Mouse (Mus musculus) liver, postnatal 0 days (tissue): ENCODE data around the gene Sbk3.

Experiments
- CTCF ChIP-seq: sonication (generic); IDR thresholded peaks from 2 replicates; pipeline ENCODE4 v1.5.1; 2016; ENCODE audit warnings: antibody characterized with exemption, low read depth
- EP300 ChIP-seq: IDR thresholded peaks from 2 replicates; pipeline ENCODE4 v1.6.1; 2016; ENCODE audit warnings: antibody characterized with exemption, low read depth, mild to moderate bottlenecking

- TF ChIP-seq CTCF (no peak), EP300 (peak; percentile 47; the same call in 1 of the 2 replicates)
These were observed 49.2 kb upstream of the Sbk3 start, which contains the start of the genes Zfp865 and Ccdc106 for GRCm38 (mm10) chr7:5020000-5020681.
